Mouse (Mus musculus) T-helper 1 cell (primary cell): Measurements from ENCODE around the gene Gm43720.
"Not testable (repeated sequence)": the region's sequence is repeated elsewhere in the genome, so short reads cannot be mapped to it uniquely, and the experiment has no call there.

Experiments
- in situ Hi-C: fragments of 300-600 bp; cut with MboI, MseI; formaldehyde crosslinking; loops from one replicate; pipeline ENCODE4 v1.15.1; 2025; ENCODE audit warnings: high pct_unique_total_duplicates

Gene Gm43720

GRCm38 (mm10) chr5:138219864-138220263 lies 59.9 kb downstream of the Gm43720 start:
- in situ Hi-C loops = no loop called here

GRCm38 (mm10) chr5:138216632-138217031 lies 63.1 kb downstream of the Gm43720 start:
- in situ Hi-C loops = not testable (repeated sequence)
